Mouse (Mus musculus) ES-Bruce4 (cell line): ENCODE measurements around the gene Olfr1411. TPM values are rescaled to one million over a fixed set of nuclear protein-coding genes. Genes with fewer than 3 reads are reported as not detected.
A peak's percentile ranks its signal among the peaks of the same experiment; 100 is the strongest.

ENCODE experiments used
- H3K27ac ChIP-seq: 2 replicates; pipeline ENCODE4 v1.5.1; 2012; ENCODE audit warnings: low read length, inconsistent platforms; ENCODE audit not compliant: insufficient read depth
- H3K27me3 ChIP-seq: 2 replicates; pipeline ENCODE4 v1.6.1; 2012; ENCODE audit warnings: mild to moderate bottlenecking, low read length, inconsistent platforms; ENCODE audit not compliant: control insufficient read depth, poor library complexity, insufficient read depth, severe bottlenecking
- H3K36me3 ChIP-seq: 2 replicates; pipeline ENCODE4 v1.6.1; 2012; ENCODE audit warnings: inconsistent platforms, mild to moderate bottlenecking, low read length, moderate library complexity; ENCODE audit not compliant: control insufficient read depth, poor library complexity, insufficient read depth, severe bottlenecking
- H3K4me1 ChIP-seq: one replicate; pipeline ENCODE4 v1.8.1; 2011; ENCODE audit warnings: low read length; ENCODE audit not compliant: control insufficient read depth, insufficient read depth
- H3K4me3 ChIP-seq: 2 replicates; pipeline ENCODE4 v1.5.1; 2011; ENCODE audit warnings: low read depth, mild to moderate bottlenecking, low read length
- H3K9ac ChIP-seq: 2 replicates; pipeline ENCODE4 v1.6.1; 2012; ENCODE audit warnings: low read depth, mild to moderate bottlenecking, inconsistent platforms; ENCODE audit not compliant: poor library complexity, severe bottlenecking
- H3K9me3 ChIP-seq: replicated peaks from 2 replicates; pipeline ENCODE4 v1.6.1; 2012; ENCODE audit warnings: mild to moderate bottlenecking, low read length, inconsistent platforms; ENCODE audit not compliant: control insufficient read depth, poor library complexity, insufficient read depth, severe bottlenecking
- CTCF ChIP-seq: IDR thresholded peaks from one replicate; pipeline ENCODE4 v1.8.1; 2011; ENCODE audit warnings: low read depth, low read length
- EP300 ChIP-seq: IDR thresholded peaks from 2 replicates; pipeline ENCODE4 v1.6.1; 2011; ENCODE audit warnings: low read depth, low read length; ENCODE audit not compliant: insufficient read depth
- POLR2A ChIP-seq: IDR thresholded peaks from one replicate; pipeline ENCODE4 v1.8.1; 2011; ENCODE audit warnings: low read length; ENCODE audit not compliant: insufficient read depth
- polyA plus RNA-seq: library from polyadenylated mRNA; stranded (reverse); fragments of >200 nt; gene quantifications from 2 replicates; pipeline ENCODE4 v1.2.4, GENCODE M21; 2011; ENCODE audit warnings: low read depth; ENCODE audit not compliant: missing spikeins, insufficient read depth, insufficient read length

Olfr1411 gene
- polyA plus RNA-seq, 1 experiment = not detected

GRCm38 (mm10) chr1:92641514-92642272 lies 47.5 kb downstream of the Olfr1411 start, which contains the start of gene Cops9:
Gene Cops9, minus strand, starts transcription at chr1:92641985.
- Histone ChIP-seq H3K9me3 (no peaks in the 10 kb centered on the region), H3K27me3 (no peaks in the 10 kb centered on the region), H3K9ac (peak within 1 kb of the TSS; percentile 86), H3K27ac (no peak within 1 kb of the TSS), H3K4me1 (peaks cover 3% of the 10 kb centered on the region), H3K36me3 (no peaks in the 10 kb centered on the region), H3K4me3 (peak within 1 kb of the TSS; percentile 98)
- no peak for TF ChIP-seq CTCF
- TF ChIP-seq EP300 = 0 out of 2 replicates have a peak, but pooled peaks have one; percentile 20
- TF ChIP-seq POLR2A = peak; percentile 45

- no peaks in the 10 kb centered on the region for H3K27me3 ChIP-seq
- H3K9ac ChIP-seq = no peak overlapping the region
- H3K4me1 ChIP-seq = peaks cover 3% of the 10 kb centered on the region
- H3K4me3 ChIP-seq = no peak overlapping the region
- no peaks in the 10 kb centered on the region for H3K9me3 ChIP-seq
- H3K27ac ChIP-seq = no peak overlapping the region
- H3K36me3 ChIP-seq = no peaks in the 10 kb centered on the region
- TF ChIP-seq EP300 (no peak), CTCF (no peak), POLR2A (no peak)
These were observed 49.5 kb downstream of the Olfr1411 start for GRCm38 (mm10) chr1:92643691-92644090.

GRCm38 (mm10) chr1:92644916-92645315 lies 50.7 kb downstream of the Olfr1411 start:
- no peak for TF ChIP-seq POLR2A
- TF ChIP-seq EP300 = no peak
- no peak for TF ChIP-seq CTCF
- no peak overlapping the region for H3K4me3 ChIP-seq
- H3K27me3 ChIP-seq = no peaks in the 10 kb centered on the region

GRCm38 (mm10) chr1:92646111-92646510 lies 51.9 kb downstream of the Olfr1411 start:
- Histone ChIP-seq H3K9ac (no peak overlapping the region), H3K27me3 (no peaks in the 10 kb centered on the region), H3K4me1 (no peaks in the 10 kb centered on the region), H3K9me3 (no peaks in the 10 kb centered on the region), H3K4me3 (no peak overlapping the region), H3K27ac (no peak overlapping the region), H3K36me3 (no peaks in the 10 kb centered on the region)
- TF ChIP-seq CTCF (no peak), EP300 (no peak), POLR2A (no peak)

More at GRCm38 (mm10) chr1:92644916-92645315, 50.7 kb downstream of the Olfr1411 start:
- no peak overlapping the region for H3K27ac ChIP-seq
- H3K4me1 ChIP-seq = peaks cover 3% of the 10 kb centered on the region
- no peaks in the 10 kb centered on the region for H3K36me3 ChIP-seq
- no peak overlapping the region for H3K9ac ChIP-seq
- no peaks in the 10 kb centered on the region for H3K9me3 ChIP-seq

- no peaks in the 10 kb centered on the region for H3K4me1 ChIP-seq
- H3K36me3 ChIP-seq = no peaks in the 10 kb centered on the region
- H3K9ac ChIP-seq = no peak overlapping the region
- H3K9me3 ChIP-seq = no peaks in the 10 kb centered on the region
- TF ChIP-seq CTCF (no peak), EP300 (no peak), POLR2A (no peak)
- no peak overlapping the region for H3K27ac ChIP-seq
- no peak overlapping the region for H3K4me3 ChIP-seq
- H3K27me3 ChIP-seq = no peaks in the 10 kb centered on the region
These were observed 52.4 kb downstream of the Olfr1411 start for GRCm38 (mm10) chr1:92646601-92647000.

- TF ChIP-seq EP300 (no peak), POLR2A (no peak), CTCF (no peak)
- no peaks in the 10 kb centered on the region for H3K27me3 ChIP-seq
- H3K4me1 ChIP-seq = no peaks in the 10 kb centered on the region
- H3K27ac ChIP-seq = no peak overlapping the region
- no peak overlapping the region for H3K9ac ChIP-seq
- no peaks in the 10 kb centered on the region for H3K36me3 ChIP-seq
- no peak overlapping the region for H3K4me3 ChIP-seq
- H3K9me3 ChIP-seq = no peaks in the 10 kb centered on the region
These were observed 52.8 kb downstream of the Olfr1411 start for GRCm38 (mm10) chr1:92647026-92647425.

Other genes with a start within 250 kb of the Olfr1411 start
- 187 and 210 TPM in 2 replicates for gene Ndufa10, start 120.6 kb upstream of the Olfr1411 start, polyA plus RNA-seq
- gene Olfr1416, start 109.3 kb upstream of the Olfr1411 start, polyA plus RNA-seq = not detected in 2 replicates
- gene Olfr1415, start 98.3 kb upstream of the Olfr1411 start, polyA plus RNA-seq = not detected in 2 replicates
- gene Olfr1414, start 75.8 kb upstream of the Olfr1411 start, polyA plus RNA-seq = not detected in 2 replicates
- gene Olfr1413, start 23.1 kb upstream of the Olfr1411 start, polyA plus RNA-seq = not detected in 2 replicates
- not detected in 2 replicates for gene Olfr1412, start 8.6 kb upstream of the Olfr1411 start, polyA plus RNA-seq
- gene Olfr1410, start 11.4 kb downstream of the Olfr1411 start, polyA plus RNA-seq = not detected in 2 replicates
- gene Olfr12, start 23.4 kb downstream of the Olfr1411 start, polyA plus RNA-seq = not detected in 2 replicates
- 107 and 119 TPM in 2 replicates for gene Cops9, start 47.6 kb downstream of the Olfr1411 start, polyA plus RNA-seq
- gene Otos, start 54.4 kb downstream of the Olfr1411 start, polyA plus RNA-seq = not detected in 2 replicates
- 30.5 and 31.6 TPM in 2 replicates for gene Gpc1, start 237.2 kb downstream of the Olfr1411 start, polyA plus RNA-seq